Mouse (Mus musculus) liver, postnatal 0 days (tissue): ENCODE results near the gene Aste1.

ENCODE experiments used
- CTCF ChIP-seq: sonication (generic); IDR thresholded peaks from 2 replicates; pipeline ENCODE4 v1.5.1; 2016; ENCODE audit warnings: antibody characterized with exemption, low read depth
- EP300 ChIP-seq: IDR thresholded peaks from 2 replicates; pipeline ENCODE4 v1.6.1; 2016; ENCODE audit warnings: antibody characterized with exemption, low read depth, mild to moderate bottlenecking

- TF ChIP-seq EP300 (no peak), CTCF (no peak)
Measured at GRCm38 (mm10) chr9:105459032-105459431, 63.8 kb downstream of the Aste1 start.
